Mouse (Mus musculus) MEL (cell line): ENCODE data around the gene Rbp2. TPM values are rescaled to one million over a fixed set of nuclear protein-coding genes. Genes with fewer than 3 reads are reported as not detected.
A peak's percentile ranks its signal among the peaks of the same experiment; 100 is the strongest.

Experiments
- DNase-seq: peaks from one replicate; pipeline ENCODE4 v3.0.0; 2011; ENCODE audit warnings: low read depth, low spot score
- H3K27ac ChIP-seq: 2 replicates; pipeline ENCODE4 v1.5.1; 2012; ENCODE audit warnings: low read depth, mild to moderate bottlenecking, control low read depth, low read length, moderate library complexity; ENCODE audit not compliant: control insufficient read depth
- H3K27me3 ChIP-seq, 2 experiments: fragments of 150-350 bp in 1 of 2; sonication (generic) in 1 of 2; 2 replicates each; pipeline ENCODE4 v1.6.1; 2012; ENCODE audit warnings: low read length in 2 of 2, mild to moderate bottlenecking in 2 of 2, improper control_type of control experiment in 1 of 2, moderate library complexity in 1 of 2; ENCODE audit not compliant: insufficient read depth in 2 of 2, control insufficient read depth in 1 of 2
- H3K36me3 ChIP-seq, 2 experiments: 2 replicates each; pipeline ENCODE4 v1.6.1; 2012 to 2014; ENCODE audit warnings: low read length in 2 of 2, improper control_type of control experiment in 1 of 2, inconsistent platforms in 1 of 2, mild to moderate bottlenecking in 1 of 2; ENCODE audit not compliant: insufficient read depth in 2 of 2, control insufficient read depth in 1 of 2
- H3K4me1 ChIP-seq, 2 experiments: fragments of 150-350 bp in 1 of 2; sonication (generic) in 1 of 2; 2 replicates each; pipeline ENCODE4 v1.6.1; 2012; ENCODE audit warnings: low read length in 2 of 2, improper control_type of control experiment in 1 of 2, mild to moderate bottlenecking in 1 of 2; ENCODE audit not compliant: insufficient read depth in 2 of 2, control insufficient read depth in 1 of 2
- H3K4me3 ChIP-seq, 2 experiments: fragments of 150-350 bp in 1 of 2; sonication (generic) in 1 of 2; 2 replicates each; pipeline ENCODE4 v1.5.1; 2012; ENCODE audit warnings: low read depth in 2 of 2, low read length in 2 of 2, mild to moderate bottlenecking in 2 of 2, moderate library complexity in 2 of 2, control low read depth in 1 of 2, improper control_type of control experiment in 1 of 2; ENCODE audit not compliant: control insufficient read depth in 1 of 2, insufficient read depth in 1 of 2
- H3K79me2 ChIP-seq: 2 replicates; pipeline ENCODE4 v1.6.1; 2012; ENCODE audit warnings: mild to moderate bottlenecking, low read length, moderate library complexity; ENCODE audit not compliant: control insufficient read depth, poor library complexity, insufficient read depth
- H3K9ac ChIP-seq: 2 replicates; pipeline ENCODE4 v1.6.1; 2012; ENCODE audit warnings: low read depth, mild to moderate bottlenecking, control low read depth, low read length, moderate library complexity; ENCODE audit not compliant: control insufficient read depth, poor library complexity, severe bottlenecking
- H3K9me3 ChIP-seq: fragments of 150-350 bp; sonication (generic); replicated peaks from 2 replicates; pipeline ENCODE4 v1.6.1; 2012; ENCODE audit warnings: mild to moderate bottlenecking, low read length, improper control_type of control experiment, moderate library complexity; ENCODE audit not compliant: insufficient read depth
- CTCF ChIP-seq, 3 experiments: IDR thresholded peaks in 2 of 3; conservative IDR thresholded peaks in 1 of 3; 2 replicates each; pipeline ENCODE4 v1.5.1; 2011 to 2012; ENCODE audit warnings: low read length in 3 of 3, low read depth in 2 of 3, mild to moderate bottlenecking in 2 of 3, improper control_type of control experiment in 1 of 3, inconsistent platforms in 1 of 3, mixed read lengths in 1 of 3, moderate library complexity in 1 of 3; ENCODE audit not compliant: control insufficient read depth in 1 of 3, insufficient read depth in 1 of 3, poor library complexity in 1 of 3, severe bottlenecking in 1 of 3
- ETS1 ChIP-seq: IDR thresholded peaks from 2 replicates; pipeline ENCODE4 v1.6.1; 2012; ENCODE audit warnings: low read depth, mild to moderate bottlenecking, inconsistent platforms, low read length, improper control_type of control experiment, moderate library complexity
- KAT2A ChIP-seq: conservative IDR thresholded peaks from 2 replicates; pipeline ENCODE4 v1.6.1; 2012; ENCODE audit warnings: low read depth, low read length, improper control_type of control experiment, inconsistent platforms
- MAFK ChIP-seq: IDR thresholded peaks from 2 replicates; pipeline ENCODE4 v1.6.1; 2011; ENCODE audit warnings: low read depth, mild to moderate bottlenecking, low read length, improper control_type of control experiment, borderline replicate concordance
- MAX ChIP-seq: IDR thresholded peaks from 2 replicates; pipeline ENCODE4 v1.6.1; 2011; ENCODE audit warnings: low read length, improper control_type of control experiment
- MAZ ChIP-seq: IDR thresholded peaks from 2 replicates; pipeline ENCODE4 v1.6.1; 2012; ENCODE audit warnings: low read depth, mild to moderate bottlenecking, inconsistent platforms, low read length, improper control_type of control experiment
- NRF1 ChIP-seq: IDR thresholded peaks from 2 replicates; pipeline ENCODE4 v1.6.1; 2014; ENCODE audit warnings: low read depth, mild to moderate bottlenecking, inconsistent platforms, low read length, improper control_type of control experiment, moderate library complexity; ENCODE audit not compliant: poor library complexity, insufficient read depth, severe bottlenecking
- POLR2AphosphoS2 ChIP-seq: IDR thresholded peaks from 2 replicates; pipeline ENCODE4 v1.6.1; 2011; ENCODE audit warnings: low read length, improper control_type of control experiment
- RAD21 ChIP-seq: IDR thresholded peaks from 2 replicates; pipeline ENCODE4 v1.6.1; 2011; ENCODE audit warnings: mild to moderate bottlenecking, low read depth, low read length, improper control_type of control experiment
- SMC3 ChIP-seq: IDR thresholded peaks from 2 replicates; pipeline ENCODE4 v1.6.1; 2011; ENCODE audit warnings: low read depth, low read length, improper control_type of control experiment
- UBTF ChIP-seq: IDR thresholded peaks from 2 replicates; pipeline ENCODE4 v1.6.1; 2012; ENCODE audit warnings: low read depth, mild to moderate bottlenecking, inconsistent platforms, low read length, improper control_type of control experiment, moderate library complexity, borderline replicate concordance; ENCODE audit not compliant: insufficient read depth
- USF2 ChIP-seq, 2 experiments: IDR thresholded peaks; 2 replicates each; pipeline ENCODE4 v1.6.1; 2011 to 2012; ENCODE audit warnings: improper control_type of control experiment in 2 of 2, low read length in 2 of 2, borderline replicate concordance in 1 of 2, inconsistent platforms in 1 of 2, low read depth in 1 of 2, mild to moderate bottlenecking in 1 of 2; ENCODE audit not compliant: insufficient read depth in 1 of 2
- ZC3H11A ChIP-seq: IDR thresholded peaks from 2 replicates; pipeline ENCODE4 v1.6.1; 2012; ENCODE audit warnings: low read depth, mild to moderate bottlenecking, inconsistent platforms, low read length, improper control_type of control experiment
- polyA plus RNA-seq, 2 experiments: library from polyadenylated mRNA; stranded (reverse) in 1 of 2; unstranded in 1 of 2; fragments of >175 nt in 1 of 2; fragments of >200 nt in 1 of 2; gene quantifications; 2 replicates each; pipeline versions ENCODE4 v1.2.1 to v1.2.4; 2012; ENCODE audit warnings: low replicate concordance in 2 of 2, low read depth in 1 of 2; ENCODE audit not compliant: insufficient read length in 2 of 2, insufficient read depth in 1 of 2, missing spikeins in 1 of 2
- total RNA-seq: library from RNA; depleted of rRNA; stranded (reverse); fragments of 300-350 nt; gene quantifications from 2 replicates; pipeline ENCODE4 v1.2.3, GENCODE M21; 2012

Rbp2 gene
- total and polyA plus RNA-seq, 3 experiments = 0.11 TPM; not detected in 2

GRCm38 (mm10) chr9:98439091-98439490 lies 46.8 kb upstream of the Rbp2 start:
- Histone ChIP-seq H3K27me3 (no peaks in the 10 kb centered on the region), H3K9ac (no peak overlapping the region), H3K9me3 (no peaks in the 10 kb centered on the region), H3K4me1 (no peaks in the 10 kb centered on the region), H3K79me2 (no peaks in the 10 kb centered on the region), H3K36me3 (no peaks in the 10 kb centered on the region), H3K27ac (no peak overlapping the region), H3K4me3 (no peak overlapping the region)
- DNase-seq = no peak
- no peak for TF ChIP-seq KAT2A
- TF ChIP-seq RAD21 = no peak
- TF ChIP-seq NRF1 = no peak
- TF ChIP-seq MAFK = no peak
- TF ChIP-seq UBTF = no peak
- no peak for TF ChIP-seq CTCF (IDR thresholded peaks at IDR 0.05 in 2 of 3, conservative IDR thresholded peaks at IDR 0.05 in 1 of 3; ENCODE audit: control insufficient read depth in 1 of 3, insufficient read depth in 1 of 3, low read depth in 2 of 3, low read length in 3 of 3, poor library complexity in 1 of 3, severe bottlenecking in 1 of 3)
- TF ChIP-seq SMC3 = no peak

GRCm38 (mm10) chr9:98442638-98443037 lies 43.3 kb upstream of the Rbp2 start:
- H3K27me3 ChIP-seq = no peaks in the 10 kb centered on the region
- DNase-seq = peak; percentile 23
- no peak overlapping the region for H3K9ac ChIP-seq
- no peaks in the 10 kb centered on the region for H3K79me2 ChIP-seq
- no peaks in the 10 kb centered on the region for H3K9me3 ChIP-seq
- no peaks in the 10 kb centered on the region for H3K4me1 ChIP-seq
- H3K27ac ChIP-seq = no peak overlapping the region
- no peaks in the 10 kb centered on the region for H3K36me3 ChIP-seq
- TF ChIP-seq SMC3 = peak; percentile 89
- no peak for TF ChIP-seq USF2 (IDR thresholded peaks at IDR 0.05; ENCODE audit: borderline replicate concordance in 1 of 2, insufficient read depth in 1 of 2, low read depth in 1 of 2, low read length in 2 of 2)
- no peak for TF ChIP-seq MAFK
- peak; percentile 60 for TF ChIP-seq RAD21
- TF ChIP-seq CTCF (IDR thresholded peaks at IDR 0.05 in 2 of 3, conservative IDR thresholded peaks at IDR 0.05 in 1 of 3; ENCODE audit: control insufficient read depth in 1 of 3, insufficient read depth in 1 of 3, low read depth in 2 of 3, low read length in 3 of 3, poor library complexity in 1 of 3, severe bottlenecking in 1 of 3) = peak; percentile 57 to 73 (median 69)
- peak; percentile 60 for TF ChIP-seq ZC3H11A
- no peak for TF ChIP-seq MAZ
- TF ChIP-seq ETS1 = no peak
- no peak for TF ChIP-seq POLR2AphosphoS2
- TF ChIP-seq MAX = no peak
- H3K4me3 ChIP-seq = no peak overlapping the region
